Mouse (Mus musculus): Measurements from ENCODE around the gene Ncor1.
"Not testable (repeated sequence)": the region's sequence is repeated elsewhere in the genome, so short reads cannot be mapped to it uniquely, and the experiment has no call there.

The Ncor1 gene

DNA sequence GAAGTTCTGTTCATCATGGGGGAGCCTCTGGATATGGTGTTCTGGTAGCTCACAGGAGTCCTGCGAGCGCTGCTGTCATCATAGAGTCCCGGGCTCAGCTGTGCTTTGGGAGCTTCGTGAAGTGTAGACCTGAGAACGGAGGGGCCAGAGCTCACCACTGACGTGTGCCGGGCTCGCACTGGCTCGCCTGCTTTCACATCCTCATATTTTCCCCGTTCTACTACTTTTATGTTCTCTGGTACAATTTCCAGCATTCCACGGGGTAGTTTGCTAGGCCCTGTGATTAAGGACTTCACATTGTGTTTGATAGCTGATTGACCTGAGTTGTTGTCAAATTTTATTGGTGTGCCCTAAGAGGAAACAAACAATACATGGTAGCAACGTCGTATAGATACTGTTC lies 115.3 kb downstream of the Ncor1 start:
- no peak for DNase-seq

DNA sequence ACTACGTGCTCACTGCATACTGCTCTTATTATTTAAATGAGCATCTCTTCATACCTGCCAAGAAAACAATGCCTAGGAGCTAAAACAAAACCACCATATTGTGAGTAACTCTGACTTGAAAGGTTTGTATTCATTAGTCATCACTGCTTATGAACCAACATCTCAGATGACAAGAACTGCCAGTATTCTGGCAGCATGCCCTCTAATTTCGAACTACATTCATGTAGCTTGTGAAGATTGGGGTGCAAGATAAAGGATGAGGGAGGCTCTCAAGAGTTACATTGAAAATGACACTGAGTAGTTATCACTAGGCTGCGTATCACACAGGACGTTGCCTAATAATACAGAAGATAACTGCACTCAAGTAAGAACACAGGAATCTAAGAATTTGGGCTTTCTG lies 126.1 kb downstream of the Ncor1 start:
- DNase-seq, result no peak

DNA sequence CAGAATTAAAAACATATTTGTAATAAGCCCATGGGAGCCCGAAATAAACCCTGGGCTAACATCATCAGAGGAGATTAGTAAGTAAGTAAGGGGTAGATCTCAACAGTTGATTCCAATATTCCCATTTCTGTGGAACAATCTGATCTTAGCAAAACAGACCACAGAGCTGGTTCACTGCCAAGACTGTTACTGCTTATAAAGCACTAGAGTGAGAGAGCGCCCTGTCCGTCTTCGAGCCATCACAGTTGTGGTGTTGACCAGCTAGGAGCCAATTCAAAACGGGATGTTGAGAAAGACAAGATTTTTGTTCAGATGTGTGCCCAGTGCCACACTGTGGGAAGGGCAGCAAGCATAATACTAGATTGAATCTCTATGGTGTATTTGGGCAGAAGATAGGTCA lies 127.2 kb downstream of the Ncor1 start:
- DNase-seq, result no peak

DNA sequence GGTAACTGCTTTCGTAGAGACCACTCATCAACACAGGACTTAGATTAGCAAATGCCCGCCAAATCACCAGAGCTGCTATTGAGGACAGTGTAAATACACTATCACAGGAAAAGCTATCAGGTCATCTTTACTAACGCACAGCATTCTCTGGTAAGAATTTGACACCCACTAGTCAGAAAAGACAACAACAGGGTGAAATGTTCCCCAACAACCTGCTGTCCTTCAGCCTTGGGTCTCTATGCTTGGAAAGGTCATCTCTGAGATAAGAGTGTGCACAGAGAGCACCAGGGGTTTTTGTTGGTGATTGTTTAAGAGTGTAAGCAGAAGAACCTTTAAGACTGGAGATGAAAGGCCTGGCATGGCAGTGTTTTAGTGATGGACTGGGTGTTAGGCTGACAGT lies 134.7 kb downstream of the Ncor1 start:
- DNase-seq, result no peak

DNA sequence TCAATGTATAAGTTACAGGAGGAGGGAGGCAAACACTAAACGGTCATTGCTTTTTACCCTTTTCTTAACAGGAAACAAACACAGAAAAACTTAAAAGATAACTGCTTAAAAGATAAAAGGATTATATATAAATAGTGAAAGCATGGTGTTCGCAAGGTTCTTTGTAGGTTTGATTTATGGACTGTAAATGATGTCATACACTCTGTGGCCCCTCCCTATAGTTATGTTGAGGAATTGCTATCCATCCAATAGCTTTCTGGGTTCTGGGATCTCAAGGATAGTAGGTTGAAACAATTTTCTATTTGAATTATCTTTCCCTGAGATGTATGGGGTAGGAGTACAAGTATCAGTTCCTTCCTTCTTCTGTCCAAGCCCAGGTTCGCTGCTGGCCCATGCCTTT lies 138.2 kb downstream of the Ncor1 start:
- DNase-seq, result no peak

DNA sequence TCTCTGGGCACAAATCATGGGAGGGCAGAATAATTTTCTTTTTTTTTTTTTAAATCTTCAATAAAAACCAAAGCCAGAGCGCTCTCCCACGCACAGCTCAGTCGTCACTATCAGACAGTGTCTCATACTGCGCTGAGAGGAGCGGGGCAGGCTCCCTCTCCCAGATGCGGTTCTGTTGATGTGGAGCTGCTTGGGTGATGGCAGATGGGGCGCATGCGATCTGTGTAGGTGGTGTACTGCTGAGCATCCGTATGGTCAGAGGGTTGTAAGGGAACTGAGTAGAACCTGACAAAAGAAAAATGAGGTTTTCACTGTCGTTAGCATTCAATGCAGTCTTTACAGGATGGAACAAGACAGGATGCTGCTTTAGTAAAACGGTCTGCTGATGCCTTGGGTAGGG lies 140.6 kb downstream of the Ncor1 start:
- no peak for DNase-seq

DNA sequence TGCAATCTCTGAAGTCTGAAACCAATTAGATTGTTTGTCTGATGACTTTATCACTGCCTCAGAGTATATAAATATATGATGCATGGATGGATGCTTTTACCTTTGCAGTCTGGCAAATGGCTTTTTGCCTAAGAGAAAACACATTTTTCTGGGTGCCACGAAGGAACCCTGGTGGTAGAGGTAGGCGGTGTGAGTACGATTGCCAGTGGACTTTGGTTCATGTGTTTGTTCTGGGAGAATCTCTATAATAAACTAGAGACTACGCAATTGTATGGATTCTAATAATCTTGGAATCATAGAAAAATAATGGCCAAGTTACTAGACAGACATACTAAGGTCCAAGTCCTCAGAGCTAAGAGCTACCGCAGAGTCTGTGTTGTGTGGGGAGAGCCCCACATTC lies 143.4 kb downstream of the Ncor1 start:
- no peak for DNase-seq

DNA sequence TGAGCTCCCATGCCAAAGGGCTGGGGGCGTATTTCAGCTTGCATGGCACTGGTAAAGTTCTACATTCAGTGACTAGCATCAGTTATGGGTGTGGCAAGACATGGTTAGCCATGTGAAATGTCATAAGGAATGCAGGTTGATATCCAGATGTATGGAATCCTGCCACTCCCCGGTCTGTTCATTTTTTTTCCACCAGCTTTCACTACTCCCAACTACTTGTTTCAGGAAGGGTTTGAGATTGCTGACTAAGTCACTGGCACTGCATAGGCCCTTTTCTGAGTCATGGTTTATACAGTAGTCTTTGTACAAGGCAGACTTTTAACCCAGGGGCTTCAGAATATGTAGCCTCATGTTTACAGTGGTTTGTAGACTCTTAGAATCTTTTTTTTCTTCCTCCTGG lies 149.0 kb downstream of the Ncor1 start:
- DNase-seq, result no peak

DNA sequence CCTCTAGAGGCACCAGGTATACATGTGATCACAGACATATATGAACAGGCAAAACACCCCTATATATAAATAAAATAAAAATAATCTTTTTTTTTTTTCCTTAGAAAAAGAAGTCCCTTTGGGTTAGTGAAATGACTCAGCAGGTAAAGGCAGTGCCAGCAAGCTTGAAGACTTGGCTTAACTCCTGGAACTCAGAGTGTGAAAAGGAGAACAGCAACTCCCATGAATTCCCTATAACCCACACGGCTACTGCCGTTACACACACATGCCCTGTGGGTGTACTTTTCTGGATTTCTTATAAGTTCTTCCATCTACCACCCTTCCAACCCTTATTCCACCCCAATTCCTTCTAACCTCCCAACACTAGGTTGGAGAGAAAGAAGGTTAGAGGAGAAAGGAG lies 152.5 kb downstream of the Ncor1 start:
- DNase-seq, result no peak

DNA sequence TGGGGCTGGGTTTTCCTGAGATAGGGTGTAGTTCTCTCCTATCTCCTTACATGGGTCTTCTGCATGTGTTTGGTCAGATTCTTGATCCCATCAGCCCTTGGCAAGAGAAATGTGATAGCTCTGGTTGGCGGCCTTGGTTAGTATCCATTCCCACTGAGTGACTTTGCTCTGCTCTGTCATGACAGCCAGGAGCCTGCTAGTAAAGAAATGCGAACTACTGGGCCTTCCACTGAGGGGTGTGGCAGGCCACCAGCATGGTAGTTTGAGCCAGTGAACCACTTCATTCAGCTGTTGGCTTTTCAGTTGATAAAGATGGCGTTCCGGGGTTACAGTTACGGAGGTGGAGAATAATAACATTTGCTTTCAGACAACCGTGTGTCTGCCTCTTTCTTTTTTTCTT lies 159.5 kb downstream of the Ncor1 start:
- DNase-seq, result no peak

DNA sequence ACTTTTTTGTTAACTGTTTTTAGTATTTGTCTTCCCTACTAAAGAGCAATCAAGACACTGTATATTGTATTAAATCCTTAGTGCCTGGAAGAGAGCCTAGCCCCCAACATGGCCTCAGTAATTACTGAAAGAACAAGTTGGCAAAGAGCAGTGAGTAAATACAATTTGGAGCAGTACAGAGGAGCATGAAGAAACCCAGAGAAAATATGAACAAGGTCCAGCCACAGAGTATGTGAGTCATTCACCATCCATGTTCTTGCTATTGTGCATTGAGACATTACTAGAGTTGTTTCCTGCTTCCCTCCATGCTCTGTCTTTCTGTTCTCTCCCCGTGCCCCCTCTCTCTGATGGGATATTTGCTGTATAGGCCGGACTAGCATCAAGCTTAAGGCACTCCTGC lies 164.2 kb downstream of the Ncor1 start:
- DNase-seq, result no peak

DNA sequence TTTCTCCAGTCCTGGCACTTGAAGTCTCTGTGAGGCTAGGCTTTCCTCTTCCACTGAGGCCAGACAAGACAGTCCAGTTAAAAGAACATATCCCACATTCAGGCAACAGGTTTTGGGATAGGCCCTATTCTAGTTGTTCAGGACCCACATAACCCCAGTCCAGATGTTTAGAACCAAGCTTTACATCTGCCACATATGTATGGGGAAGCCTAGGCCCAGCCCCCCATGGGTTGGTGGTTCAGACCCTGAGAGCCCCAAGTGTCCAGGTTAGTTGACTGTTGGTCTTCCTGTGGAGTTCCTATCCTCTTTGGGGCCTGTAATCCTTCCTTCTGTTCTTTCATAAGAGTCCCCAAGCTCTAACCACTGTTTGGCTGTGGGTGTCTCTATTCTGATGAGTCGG lies 170.6 kb downstream of the Ncor1 start:
- DNase-seq, result no peak

DNA sequence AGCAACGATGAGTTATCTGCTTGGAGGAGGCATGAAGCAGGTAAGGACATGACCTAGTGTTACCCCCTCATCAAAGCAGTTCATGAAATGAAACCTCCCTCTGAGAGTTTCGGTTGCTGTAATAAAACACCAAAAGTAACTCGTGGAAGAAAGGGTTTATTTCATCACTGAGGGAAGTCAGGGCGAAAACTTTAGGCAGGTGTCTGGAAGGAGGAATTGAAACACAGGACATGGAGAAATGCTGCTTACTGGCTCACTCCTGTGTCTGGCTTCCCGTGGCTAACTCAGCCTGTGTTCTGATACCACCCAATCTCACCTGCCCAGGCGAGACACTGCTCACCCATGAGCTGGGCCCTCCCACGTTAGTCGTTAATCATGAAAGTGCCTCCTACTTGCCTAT lies 173.3 kb downstream of the Ncor1 start:
- DNase-seq, result no peak

DNA sequence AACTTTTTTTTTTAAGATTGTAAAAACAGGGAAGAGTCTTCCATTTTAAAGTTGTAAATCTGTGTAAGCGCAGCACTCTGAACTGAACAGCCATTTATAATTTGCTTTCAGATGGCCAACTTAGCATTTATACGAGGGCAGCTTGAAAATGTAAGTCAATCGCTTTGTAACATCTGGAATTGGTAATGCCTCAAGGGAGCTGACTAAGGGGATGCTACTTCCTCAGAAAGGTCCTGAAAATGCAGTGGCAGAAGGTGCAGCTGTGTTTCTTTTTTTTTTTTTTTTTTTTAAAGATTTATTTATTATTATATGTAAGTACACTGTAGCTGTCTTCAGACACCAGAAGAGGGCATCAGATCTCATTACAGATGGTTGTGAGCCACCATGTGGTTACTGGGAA lies 174.3 kb downstream of the Ncor1 start:
- DNase-seq, result not testable (repeated sequence)

DNA sequence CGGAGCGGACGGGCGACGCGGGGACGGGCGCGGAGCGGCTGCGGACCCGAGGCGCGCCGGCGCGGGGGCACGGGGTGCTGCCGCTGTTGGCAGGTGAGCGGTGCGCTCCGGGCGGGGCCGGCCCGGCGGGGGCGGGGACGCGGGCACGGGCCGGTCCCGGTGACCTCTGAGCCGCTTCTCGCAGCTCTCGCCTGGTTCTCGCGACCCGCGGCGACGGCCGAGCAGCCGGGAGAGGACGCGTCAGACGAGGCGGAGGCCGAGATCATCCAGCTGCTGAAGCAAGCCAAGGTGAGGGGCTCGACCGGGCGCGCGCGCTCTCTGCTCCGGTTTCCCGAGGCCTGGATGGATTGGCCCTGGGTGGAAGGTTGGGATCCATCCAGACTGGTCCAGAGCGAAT lies 176.7 kb downstream of the Ncor1 start:
- DNase-seq, result no peak

DNA sequence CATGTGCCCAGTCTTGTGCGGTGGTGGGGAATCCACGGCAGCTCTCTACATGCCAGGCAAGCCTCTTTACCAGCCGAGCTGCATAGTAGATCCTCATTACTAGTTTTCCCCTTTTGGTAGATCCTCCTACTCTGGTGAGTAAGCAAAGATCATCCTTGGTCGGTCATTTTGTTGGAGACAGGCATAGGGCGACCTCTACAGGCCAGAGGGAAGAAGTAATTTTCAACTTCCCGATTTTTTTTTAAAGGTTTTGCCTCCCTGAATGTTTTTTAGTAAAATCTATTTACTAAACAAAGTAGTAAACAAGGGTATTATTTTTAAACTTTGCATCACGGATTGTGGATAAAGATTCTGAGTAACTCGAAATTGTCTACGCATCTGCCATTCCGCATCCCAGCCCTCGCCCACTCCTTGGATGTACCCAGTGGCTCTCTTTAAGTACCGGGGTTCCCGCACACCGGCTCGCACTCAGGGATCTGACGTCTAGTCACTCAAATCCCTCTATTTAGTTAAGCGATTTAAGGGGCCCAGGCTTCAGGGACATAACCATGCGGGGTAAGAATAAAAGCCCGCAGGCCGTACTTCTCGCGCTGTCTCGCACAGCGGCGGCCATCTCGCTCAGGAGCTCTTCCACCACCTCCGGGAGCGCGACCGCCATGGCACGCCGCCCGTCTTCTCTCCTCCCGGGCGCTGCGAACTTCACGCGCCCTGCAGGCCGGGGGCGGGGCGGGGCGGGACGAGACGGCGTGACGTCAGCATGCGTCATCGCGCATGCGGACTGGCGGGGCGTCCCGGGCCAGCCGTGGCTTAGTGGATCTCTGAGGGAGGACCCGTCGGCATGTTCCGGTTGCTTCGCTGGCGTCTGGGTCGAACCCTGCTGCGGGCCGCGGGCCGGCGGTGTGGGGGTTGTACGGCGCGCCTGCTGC lies 177.4 kb downstream of the Ncor1 start, which contains the start of the genes Zswim7 and Ttc19:
TSS of gene Zswim7 (minus strand) at position 701 of the 926 bp plus-strand sequence.
TSS of gene Ttc19 (plus strand) at position 799 of the 926 bp plus-strand sequence.
- DNase-seq, result peak; percentile 94

DNA sequence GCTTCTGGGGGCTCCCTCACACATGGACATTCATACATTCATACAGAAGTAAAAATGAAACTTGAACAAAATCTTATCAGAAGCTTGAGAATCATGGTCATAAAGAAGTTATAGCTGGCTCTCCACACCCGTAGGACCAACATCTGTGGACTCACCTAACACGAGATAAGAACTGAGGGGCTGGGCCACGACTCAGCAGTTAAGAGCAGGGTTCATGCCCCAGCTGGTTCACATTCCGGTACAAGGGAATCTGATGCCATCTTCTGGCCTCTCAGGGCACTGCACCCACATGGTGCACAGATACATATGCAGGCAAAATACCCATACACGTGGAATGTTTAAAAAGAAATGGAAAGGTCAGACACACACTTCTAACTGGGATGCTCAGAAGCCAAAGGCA lies 180.3 kb downstream of the Ncor1 start:
- peak; percentile 89 for DNase-seq

DNA sequence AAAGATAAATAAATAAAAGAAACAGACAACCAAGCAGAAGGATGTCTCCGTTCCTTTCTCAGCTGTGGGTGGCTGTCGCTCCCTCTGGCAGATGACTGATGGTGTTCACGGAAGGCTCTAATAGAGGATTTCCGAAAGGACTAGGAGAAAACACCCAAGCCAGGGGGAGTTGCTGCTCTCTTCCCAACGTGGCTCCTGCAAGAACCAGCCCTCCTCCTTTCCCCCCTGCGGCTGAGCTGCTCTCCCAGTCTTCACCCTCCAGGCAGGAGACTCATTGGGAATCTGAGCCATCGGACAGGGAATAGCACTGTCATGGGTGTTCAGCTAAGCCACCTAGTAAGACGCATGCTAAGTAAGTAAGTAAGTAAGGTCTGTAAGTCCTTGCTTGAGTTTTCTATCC lies 181.3 kb downstream of the Ncor1 start:
- no peak for DNase-seq

DNA sequence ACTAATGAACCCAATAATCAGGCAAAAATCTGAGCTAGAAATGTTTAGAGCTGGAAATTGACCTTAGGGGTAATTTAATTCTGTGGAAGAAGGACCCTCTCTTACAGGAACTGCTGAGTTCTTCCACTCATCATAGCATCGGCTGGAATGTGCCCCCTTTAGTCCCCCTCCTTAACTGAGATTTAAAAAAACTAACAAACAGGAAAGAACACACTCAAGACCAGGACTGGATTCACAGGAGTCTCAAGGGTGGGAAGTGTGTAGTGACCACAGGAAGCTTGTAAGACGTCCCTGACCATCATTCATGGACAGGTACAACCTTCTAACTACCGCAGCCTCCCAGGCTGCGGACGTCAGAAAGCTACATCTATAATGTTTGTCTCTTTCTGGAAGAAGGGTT lies 187.5 kb downstream of the Ncor1 start:
- DNase-seq, result no peak

DNA sequence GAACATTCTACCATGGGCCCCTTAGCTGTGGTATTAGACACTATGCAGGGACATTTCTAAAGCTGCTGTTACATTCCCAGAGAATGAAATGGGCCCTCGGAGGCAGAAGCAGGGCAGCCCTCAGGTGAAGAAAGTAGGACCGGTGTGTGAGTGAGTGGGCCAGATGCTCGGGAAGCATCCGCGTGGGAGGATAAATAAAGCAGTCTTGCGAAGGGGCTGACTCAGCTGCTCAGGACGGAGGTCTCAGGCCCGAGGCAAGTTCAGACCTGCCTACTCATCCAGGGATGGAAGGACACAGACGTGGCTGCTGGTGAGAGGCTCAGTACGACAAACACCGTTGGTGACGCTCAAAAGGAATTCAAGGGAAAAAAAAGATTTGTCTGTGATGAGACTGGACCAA lies 189.2 kb downstream of the Ncor1 start:
- no peak for DNase-seq

DNA sequence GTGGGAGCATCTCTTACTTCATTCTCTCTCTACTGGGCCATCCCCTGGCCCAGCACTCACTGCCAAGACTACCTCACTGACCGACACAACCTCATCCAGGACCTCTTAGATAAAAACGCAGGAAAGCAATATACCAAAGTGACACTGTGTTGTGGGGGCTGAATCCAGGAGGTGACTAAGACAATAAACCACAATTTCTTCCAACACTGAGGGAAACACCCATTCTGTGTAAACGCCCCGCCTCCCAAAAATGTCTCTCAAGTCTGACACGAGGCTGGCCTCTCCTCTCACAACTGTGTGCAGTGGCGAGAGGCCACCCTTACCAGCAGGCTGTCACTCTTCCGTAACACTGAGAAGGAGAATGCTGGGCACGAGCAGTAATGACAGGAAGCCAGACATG lies 190.0 kb downstream of the Ncor1 start:
- no peak for DNase-seq

DNA sequence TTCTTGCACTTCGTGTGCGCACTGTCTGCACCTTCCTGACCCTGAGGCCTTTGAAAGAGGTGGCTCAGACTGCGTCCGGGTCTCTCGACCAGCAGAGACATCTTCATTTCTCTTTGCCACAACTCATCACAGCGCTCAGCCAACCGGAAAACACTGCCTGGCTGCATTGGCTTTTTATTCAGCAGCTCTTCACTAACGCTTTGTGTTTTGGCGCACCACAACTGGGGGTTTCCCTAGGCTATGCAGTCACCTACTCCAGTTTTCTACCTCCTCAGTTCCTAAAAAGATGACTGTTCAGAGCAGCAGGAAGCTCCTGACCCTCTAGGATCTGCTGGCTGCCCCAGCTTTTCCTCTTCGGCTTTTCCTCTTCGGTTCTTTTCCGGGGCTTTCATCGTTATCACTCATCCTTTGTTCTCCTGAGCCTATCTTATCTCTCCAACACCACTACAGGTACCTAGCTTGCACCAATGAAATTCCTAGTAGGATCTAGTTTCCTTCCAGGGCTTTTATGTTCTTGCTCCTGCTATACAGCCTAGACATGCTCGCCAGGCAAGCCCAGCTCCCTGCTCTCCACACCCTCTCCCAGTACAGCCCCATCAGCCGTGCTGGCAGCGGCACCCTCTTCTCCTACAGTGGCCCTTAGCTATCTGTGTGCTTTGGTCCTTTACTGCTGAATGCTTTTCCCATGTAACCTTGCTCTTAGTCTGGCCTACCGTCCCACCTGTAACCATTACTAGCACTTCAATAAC lies 191.7 kb downstream of the Ncor1 start:
- DNase-seq, result no peak
